Mouse (Mus musculus) testis, adult 2 months (tissue): ENCODE data around the gene Slc3a2.

Experiments
- CTCF ChIP-seq: fragments of 200-500 bp; IDR thresholded peaks from 2 replicates; pipeline ENCODE4 v1.5.1; 2012; ENCODE audit warnings: low read depth, mild to moderate bottlenecking, inconsistent platforms, low read length, moderate library complexity; ENCODE audit not compliant: control insufficient read depth, insufficient read depth, insufficient replicate concordance
- POLR2A ChIP-seq: fragments of 200-500 bp; IDR thresholded peaks from 2 replicates; pipeline ENCODE4 v1.6.1; 2012; ENCODE audit warnings: low read depth, mild to moderate bottlenecking, inconsistent platforms, low read length, moderate library complexity; ENCODE audit not compliant: control insufficient read depth

GRCm38 (mm10) chr19:8747368-8747767 lies 24.2 kb upstream of the Slc3a2 start:
- TF ChIP-seq CTCF (no peak), POLR2A (no peak)
